Mouse (Mus musculus): Measurements from ENCODE around the gene Depdc5. TPM values are rescaled to one million over a fixed set of nuclear protein-coding genes. Genes with fewer than 3 reads are reported as not detected.
"Not testable (repeated sequence)": the region's sequence is repeated elsewhere in the genome, so short reads cannot be mapped to it uniquely, and the experiment has no call there.

Gene Depdc5
- polyA plus RNA-seq, 1 experiment, result 0.17 TPM

DNA sequence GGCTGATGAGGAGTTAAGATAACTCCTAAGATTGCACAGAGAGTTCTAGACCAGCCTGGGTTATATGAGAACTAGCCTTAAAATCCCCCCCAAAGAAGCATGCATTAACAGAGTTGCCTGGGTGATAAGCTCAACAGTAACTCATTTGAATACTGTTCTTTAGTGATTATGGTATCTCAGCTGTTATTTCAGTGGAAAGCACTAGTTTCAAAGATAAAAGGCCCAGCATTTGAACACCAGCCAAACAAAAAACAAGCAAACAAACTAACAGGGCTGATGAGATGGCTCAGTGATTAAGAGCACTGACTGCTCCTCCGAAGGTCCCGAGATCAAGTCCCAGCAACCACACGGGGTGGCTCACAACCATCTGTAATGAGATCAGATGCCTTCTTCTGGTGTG, 14.3 kb upstream of the Depdc5 start:
- TF ChIP-seq TAL1 (IDR thresholded peaks at IDR 0.05; ENCODE audit: low read length) (no peak), GATA1 (IDR thresholded peaks at IDR 0.05; ENCODE audit: low read length) (no peak)
- Histone ChIP-seq H3K27me3 (ENCODE audit: control insufficient read depth) (no peaks in the 10 kb centered on the region), H3K4me3 (replicated peaks) (no peak overlapping the region), H3K4me1 (ENCODE audit: control insufficient read depth) (peaks cover 49% of the 10 kb centered on the region), H3K36me3 (ENCODE audit: control insufficient read depth) (peaks cover 63% of the 10 kb centered on the region), H3K9me3 (ENCODE audit: control insufficient read depth, low read length) (peaks cover 2% of the 10 kb centered on the region; the same call in 1 of the 2 replicates)

DNA sequence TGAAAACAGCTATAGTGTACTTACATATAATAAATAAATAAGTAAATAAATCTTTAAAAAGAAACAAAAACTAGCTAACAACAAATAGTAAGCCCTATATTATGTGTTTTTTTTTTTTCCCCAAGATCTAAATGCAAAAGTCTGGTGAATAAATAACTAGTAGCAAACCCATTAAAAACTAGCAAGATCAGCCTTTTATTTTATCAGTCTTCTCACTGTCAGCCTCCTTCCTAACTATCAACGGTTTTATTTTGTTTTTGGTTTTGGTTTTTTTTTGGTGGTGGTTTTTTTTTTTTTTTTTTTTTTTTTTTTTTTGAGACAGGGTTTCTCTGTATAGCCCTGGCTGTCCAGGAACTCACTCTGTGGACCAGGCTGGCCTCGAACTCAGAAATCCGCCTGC, 13.9 kb upstream of the Depdc5 start:
- H3K4me1 ChIP-seq (ENCODE audit: control insufficient read depth), result peaks cover 53% of the 10 kb centered on the region
- not testable (repeated sequence) for H3K27me3 ChIP-seq (ENCODE audit: control insufficient read depth)
- H3K36me3 ChIP-seq (ENCODE audit: control insufficient read depth), result peaks cover 59% of the 10 kb centered on the region

DNA sequence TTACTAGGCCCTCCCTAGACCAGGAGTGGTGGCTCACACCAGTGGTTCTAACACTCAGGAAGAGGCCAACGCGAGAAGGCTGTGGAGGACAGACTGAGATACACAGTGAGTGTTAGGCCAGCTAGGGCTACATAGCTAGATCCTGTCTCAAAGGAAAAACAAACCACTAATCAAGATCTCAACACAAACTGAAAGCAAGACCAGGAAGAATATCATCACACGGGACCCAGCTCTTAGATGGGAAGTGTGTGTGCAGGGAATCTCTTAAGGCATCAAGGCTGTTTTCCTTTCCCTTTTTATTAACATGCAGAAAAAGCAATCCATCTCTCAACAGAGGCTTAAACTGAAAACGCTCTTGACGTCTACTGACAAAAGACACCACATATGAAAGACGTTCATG, 11.5 kb upstream of the Depdc5 start:
- peaks cover 2% of the 10 kb centered on the region; the same call in 1 of the 2 replicates for H3K9me3 ChIP-seq (ENCODE audit: control insufficient read depth, low read length)
- TF ChIP-seq GATA1 (IDR thresholded peaks at IDR 0.05; ENCODE audit: low read length) (no peak), TAL1 (IDR thresholded peaks at IDR 0.05; ENCODE audit: low read length) (no peak)
- H3K36me3 ChIP-seq (ENCODE audit: control insufficient read depth), result peaks cover 36% of the 10 kb centered on the region
- peaks cover 64% of the 10 kb centered on the region for H3K4me1 ChIP-seq (ENCODE audit: control insufficient read depth)
- H3K4me3 ChIP-seq (replicated peaks), result peak overlapping the region; percentile 97
- no peaks in the 10 kb centered on the region for H3K27me3 ChIP-seq (ENCODE audit: control insufficient read depth)

More for the DNA sequence above, 13.9 kb upstream of the Depdc5 start:
- not testable (repeated sequence) for H3K4me3 ChIP-seq (replicated peaks); H3K9me3 ChIP-seq (ENCODE audit: control insufficient read depth, low read length)

DNA sequence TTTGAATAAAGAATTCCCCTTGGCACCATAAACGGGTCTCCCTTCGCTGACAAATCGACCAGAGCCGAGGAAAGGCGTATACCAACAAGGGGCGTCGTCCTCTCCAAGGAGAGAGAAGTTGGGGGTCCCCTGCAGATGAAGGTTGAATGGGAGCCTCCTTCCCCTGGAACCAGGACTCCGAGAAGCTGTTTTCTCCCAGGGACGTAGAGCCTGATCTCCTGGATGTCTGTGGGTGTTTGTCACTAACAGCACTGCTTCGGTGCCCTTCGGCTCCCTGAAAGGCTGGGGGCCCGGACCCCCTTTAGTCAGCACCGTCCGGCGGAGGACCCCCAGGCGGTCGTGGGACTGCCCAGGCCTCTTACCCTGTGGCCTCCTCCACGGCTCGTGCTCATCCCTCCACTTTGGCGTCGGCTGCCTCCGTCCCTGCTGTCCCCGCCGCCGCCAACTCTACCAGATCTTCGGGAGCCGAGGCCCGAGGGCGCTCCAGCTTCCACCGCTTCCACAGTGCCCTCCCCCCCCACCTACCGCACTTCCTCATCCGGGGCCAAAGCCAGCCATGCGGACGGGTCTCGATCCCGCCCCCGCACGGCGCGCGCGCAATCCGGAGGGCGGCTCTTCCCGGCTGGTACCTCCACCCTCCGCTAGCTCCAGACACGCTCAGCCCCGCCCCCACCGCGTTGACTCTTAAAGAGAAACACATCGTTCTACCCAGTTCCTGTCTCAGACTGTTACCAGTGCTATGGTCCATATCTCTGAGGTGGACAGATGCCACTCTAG, 9.6 kb upstream of the Depdc5 start, which contains the start of gene Prr14l:
Prr14l (minus strand) TSS at position 526 of the 777 bp plus-strand sequence.
- peaks cover 2% of the 10 kb centered on the region; the same call in 1 of the 2 replicates for H3K9me3 ChIP-seq (ENCODE audit: control insufficient read depth, low read length)
- H3K4me1 ChIP-seq (ENCODE audit: control insufficient read depth), result peaks cover 70% of the 10 kb centered on the region
- TF ChIP-seq TAL1 (IDR thresholded peaks at IDR 0.05; ENCODE audit: low read length), result no peak
- TF ChIP-seq GATA1 (IDR thresholded peaks at IDR 0.05; ENCODE audit: low read length), result no peak

DNA sequence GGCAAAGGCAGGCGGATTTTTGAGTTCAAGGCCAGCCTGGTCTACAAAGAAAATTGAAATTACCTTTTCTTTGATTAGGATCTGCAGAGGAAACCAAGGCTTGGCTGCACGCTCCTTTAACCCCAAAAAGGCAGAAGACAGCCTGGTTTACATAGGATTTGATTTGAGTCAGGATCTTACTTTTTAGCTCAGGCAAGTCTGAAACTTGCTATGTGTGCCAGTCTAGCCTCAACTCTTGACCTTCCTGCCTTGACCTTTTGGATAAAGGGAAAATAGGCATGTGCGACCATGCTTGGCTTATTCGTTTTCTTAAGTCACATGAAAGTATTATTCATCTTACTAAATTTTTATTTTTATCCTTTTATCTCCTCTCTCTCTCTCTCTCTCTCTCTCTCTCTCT, 8.7 kb upstream of the Depdc5 start:
- Histone ChIP-seq H3K36me3 (ENCODE audit: control insufficient read depth) (peaks cover 20% of the 10 kb centered on the region), H3K4me1 (ENCODE audit: control insufficient read depth) (peaks cover 65% of the 10 kb centered on the region), H3K27me3 (ENCODE audit: control insufficient read depth) (no peaks in the 10 kb centered on the region), H3K4me3 (replicated peaks) (no peak overlapping the region), H3K9me3 (ENCODE audit: control insufficient read depth, low read length) (peaks cover 2% of the 10 kb centered on the region; the same call in 1 of the 2 replicates)
- TF ChIP-seq GATA1 (IDR thresholded peaks at IDR 0.05; ENCODE audit: low read length) (no peak), TAL1 (IDR thresholded peaks at IDR 0.05; ENCODE audit: low read length) (no peak)

More for the DNA sequence above, 9.6 kb upstream of the Depdc5 start, which contains the start of gene Prr14l:
- H3K27me3 ChIP-seq (ENCODE audit: control insufficient read depth), result no peaks in the 10 kb centered on the region
- H3K4me3 ChIP-seq (replicated peaks), result peak within 1 kb of the TSS; percentile 97
- H3K36me3 ChIP-seq (ENCODE audit: control insufficient read depth), result peaks cover 22% of the 10 kb centered on the region

DNA sequence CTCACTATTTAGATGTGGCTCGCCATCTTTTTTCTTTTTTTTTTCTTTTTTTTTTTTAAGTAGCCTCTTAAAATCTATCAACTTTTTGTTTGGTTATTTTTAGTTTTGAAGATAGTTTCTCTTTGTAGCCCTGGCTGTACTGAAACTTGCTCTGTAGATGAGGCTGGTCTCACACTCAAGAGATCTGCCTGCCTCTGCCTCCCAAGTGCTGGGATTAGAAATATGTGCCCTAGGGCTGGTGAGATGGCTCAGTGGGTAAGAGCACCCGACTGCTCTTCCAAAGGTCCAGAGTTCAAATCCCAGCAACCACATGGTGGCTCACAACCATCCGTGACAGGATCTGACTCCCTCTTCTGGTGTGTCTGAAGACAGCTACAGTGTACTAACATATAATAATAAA, 8.2 kb upstream of the Depdc5 start:
- not testable (repeated sequence) for H3K4me3 ChIP-seq (replicated peaks); H3K27me3 ChIP-seq (ENCODE audit: control insufficient read depth); H3K9me3 ChIP-seq (ENCODE audit: control insufficient read depth, low read length)
- H3K4me1 ChIP-seq (ENCODE audit: control insufficient read depth), result peaks cover 62% of the 10 kb centered on the region
- peaks cover 18% of the 10 kb centered on the region for H3K36me3 ChIP-seq (ENCODE audit: control insufficient read depth)

DNA sequence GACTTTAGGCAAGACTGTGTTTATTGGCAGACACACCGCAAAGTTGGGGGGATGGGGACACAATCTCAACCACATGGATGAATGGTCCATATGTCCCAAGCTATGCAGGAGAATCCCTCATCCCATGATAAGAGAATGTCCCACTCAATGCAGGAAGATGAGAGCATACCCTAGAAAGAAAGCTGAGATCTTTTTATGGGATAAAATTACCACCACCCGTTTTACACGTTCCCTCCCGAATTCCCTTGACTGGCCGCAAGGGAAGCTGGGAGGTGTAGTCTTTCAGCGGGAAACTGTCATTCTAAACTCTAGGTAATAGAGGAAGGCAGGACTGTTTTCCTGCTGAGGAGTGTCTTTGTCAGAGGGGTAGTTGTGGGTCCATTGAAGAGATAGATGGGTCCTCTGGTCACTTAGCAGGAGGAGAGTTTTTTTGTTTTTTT, 5.7 kb upstream of the Depdc5 start:
- H3K9me3 ChIP-seq (ENCODE audit: control insufficient read depth, low read length), result no peaks in the 10 kb centered on the region
- H3K27me3 ChIP-seq (ENCODE audit: control insufficient read depth), result no peaks in the 10 kb centered on the region
- no peaks in the 10 kb centered on the region for H3K36me3 ChIP-seq (ENCODE audit: control insufficient read depth)
- TF ChIP-seq GATA1 (IDR thresholded peaks at IDR 0.05; ENCODE audit: low read length), result no peak
- TF ChIP-seq TAL1 (IDR thresholded peaks at IDR 0.05; ENCODE audit: low read length), result no peak
- peak overlapping the region; percentile 60 for H3K4me3 ChIP-seq (replicated peaks)
- H3K4me1 ChIP-seq (ENCODE audit: control insufficient read depth), result peaks cover 52% of the 10 kb centered on the region

DNA sequence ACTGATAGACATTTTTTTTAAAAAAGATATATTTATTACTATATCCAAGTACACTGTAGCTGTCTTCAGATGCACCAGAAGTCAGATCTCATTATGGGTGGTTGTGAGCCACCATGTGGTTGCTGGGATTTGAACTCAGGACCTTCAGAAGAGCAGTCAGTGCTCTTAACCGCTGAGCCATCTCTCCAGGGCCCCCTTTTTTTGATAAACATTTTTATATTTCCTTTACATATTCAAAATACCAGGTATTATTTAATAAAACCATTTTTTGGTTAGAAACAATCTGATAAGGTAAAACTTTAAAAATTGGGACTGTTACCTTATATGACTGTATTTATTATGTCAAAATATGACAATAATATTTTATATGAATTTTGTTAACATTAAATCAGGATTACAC, 2.4 kb upstream of the Depdc5 start:
- Histone ChIP-seq H3K4me3 (replicated peaks) (no peak overlapping the region), H3K36me3 (ENCODE audit: control insufficient read depth) (peaks cover 8% of the 10 kb centered on the region), H3K4me1 (ENCODE audit: control insufficient read depth) (peaks cover 47% of the 10 kb centered on the region), H3K27me3 (ENCODE audit: control insufficient read depth) (no peaks in the 10 kb centered on the region), H3K9me3 (ENCODE audit: control insufficient read depth, low read length) (no peaks in the 10 kb centered on the region)
- TF ChIP-seq GATA1 (IDR thresholded peaks at IDR 0.05; ENCODE audit: low read length) (no peak), TAL1 (IDR thresholded peaks at IDR 0.05; ENCODE audit: low read length) (no peak)

DNA sequence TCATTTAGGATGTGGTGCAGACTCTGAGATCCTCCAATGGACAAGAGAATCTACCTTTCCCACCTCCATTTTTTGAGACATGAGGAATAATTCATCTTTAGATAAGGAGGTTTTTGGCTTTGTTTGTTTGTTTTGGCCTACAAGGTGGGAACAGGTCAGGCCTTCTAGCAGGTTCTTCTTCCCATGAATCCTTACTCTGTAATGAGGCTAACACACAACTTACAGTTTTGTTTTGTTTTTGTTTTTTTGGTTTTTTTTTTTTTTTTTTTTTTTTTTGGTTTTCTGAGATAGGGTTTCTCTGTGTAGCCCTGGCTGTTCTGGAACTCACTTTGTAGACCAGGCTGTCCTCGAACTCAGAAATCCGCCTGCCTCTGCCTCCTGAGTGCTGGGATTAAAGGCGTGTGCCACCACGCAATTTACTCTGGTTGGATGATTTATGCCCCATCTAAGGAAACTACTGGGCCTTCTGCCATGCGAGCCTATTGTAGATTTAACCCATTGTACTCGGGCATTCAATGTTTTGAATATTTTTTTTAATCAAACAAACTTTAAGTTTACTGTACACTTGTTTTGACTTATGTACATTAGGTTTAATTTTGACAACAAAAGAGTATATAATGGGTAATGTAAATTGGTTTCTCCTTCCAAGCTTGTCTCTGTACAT, 900 bp upstream of the Depdc5 start:
- H3K27me3 ChIP-seq (ENCODE audit: control insufficient read depth), result no peaks in the 10 kb centered on the region
- H3K4me3 ChIP-seq (replicated peaks), result peak overlapping the region; percentile 97
- H3K36me3 ChIP-seq (ENCODE audit: control insufficient read depth), result peaks cover 23% of the 10 kb centered on the region
- no peaks in the 10 kb centered on the region for H3K9me3 ChIP-seq (ENCODE audit: control insufficient read depth, low read length)
- TF ChIP-seq GATA1 (IDR thresholded peaks at IDR 0.05; ENCODE audit: low read length) (no peak), TAL1 (IDR thresholded peaks at IDR 0.05; ENCODE audit: low read length) (no peak)
- peaks cover 36% of the 10 kb centered on the region for H3K4me1 ChIP-seq (ENCODE audit: control insufficient read depth)

Measured in erythroblast, embryonic 14.5 days (primary cell).